Mouse (Mus musculus) embryo, embryonic 10.5 days (tissue): ENCODE measurements around the gene Olfr1214.
"Not testable (repeated sequence)": the region's sequence is repeated elsewhere in the genome, so short reads cannot be mapped to it uniquely, and the experiment has no call there.

Experiments used
- DNase-seq: peaks from one replicate; pipeline ENCODE4 v3.0.0-alpha.2; 2015; ENCODE audit warnings: low spot score

Gene Olfr1214

DNA sequence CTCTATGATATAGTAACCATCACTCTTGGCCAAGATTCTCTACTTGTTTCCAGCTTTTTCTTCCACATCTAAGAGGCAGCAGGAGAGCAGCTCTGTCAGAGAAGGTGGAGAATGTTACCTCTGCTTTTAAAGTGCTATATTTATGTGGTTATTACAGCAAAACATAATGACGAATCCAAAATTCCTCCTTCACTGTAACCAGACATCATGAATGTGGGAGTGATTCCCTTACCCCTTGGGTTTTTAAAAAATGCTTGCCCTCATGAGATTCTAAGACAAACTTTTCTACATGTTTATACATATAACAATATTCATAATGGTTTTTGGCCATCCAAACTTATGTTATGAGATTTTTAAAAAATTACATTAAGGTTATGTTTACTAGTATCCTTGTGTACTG lies at the start of gene Olfr1214:
Gene Olfr1214 (minus strand): TSS at position 101 of the 400 bp plus-strand sequence.
- DNase-seq: no peak

- no peak for DNase-seq
These were observed 39.5 kb upstream of the Olfr1214 start, which contains the start of gene Olfr1217 for GRCm38 (mm10) chr2:89031965-89032364. TSS of gene Olfr1217 (minus strand) at chr2:89032065.

DNA sequence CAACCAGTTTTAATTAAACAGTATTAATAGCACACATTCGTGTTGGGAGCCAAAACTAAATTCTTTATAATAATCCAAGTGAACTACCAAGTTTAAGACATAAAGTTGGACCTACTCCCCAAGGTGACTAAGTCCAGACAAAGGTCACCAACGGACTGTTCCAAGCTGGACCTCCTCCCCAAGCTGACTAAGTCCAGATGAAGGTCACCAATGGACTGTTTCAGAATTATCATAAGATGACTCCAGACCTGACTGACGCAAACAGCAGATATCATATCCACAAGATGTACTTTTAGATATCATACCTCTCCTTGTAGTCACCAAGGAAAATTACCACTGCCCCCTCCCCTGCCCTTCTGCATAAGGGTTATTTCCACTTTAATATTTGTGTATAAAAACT lies 29.0 kb upstream of the Olfr1214 start:
- not testable (repeated sequence) for DNase-seq

DNA sequence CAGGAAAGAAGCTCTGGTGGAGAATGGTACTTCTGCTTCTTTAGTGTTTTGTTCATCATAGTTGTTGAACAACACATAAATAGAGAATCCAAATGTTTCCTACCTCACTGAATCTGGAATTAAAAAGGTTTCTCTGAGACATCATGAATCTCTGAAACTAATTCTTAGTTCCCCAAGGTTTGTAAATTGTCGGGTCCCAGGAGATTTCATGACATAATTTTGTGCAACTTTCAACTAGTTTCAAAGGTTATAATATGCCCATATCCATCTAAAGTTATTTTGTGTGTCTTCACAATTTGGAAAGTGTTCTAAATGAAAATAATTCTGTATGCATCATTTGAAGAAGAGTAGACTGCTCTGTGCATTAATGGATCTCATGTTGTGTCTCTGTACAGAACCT lies 25.8 kb upstream of the Olfr1214 start, which contains the start of gene Olfr1216:
Gene Olfr1216 (minus strand): TSS at position 101 of the 400 bp plus-strand sequence.
- no peak for DNase-seq

DNA sequence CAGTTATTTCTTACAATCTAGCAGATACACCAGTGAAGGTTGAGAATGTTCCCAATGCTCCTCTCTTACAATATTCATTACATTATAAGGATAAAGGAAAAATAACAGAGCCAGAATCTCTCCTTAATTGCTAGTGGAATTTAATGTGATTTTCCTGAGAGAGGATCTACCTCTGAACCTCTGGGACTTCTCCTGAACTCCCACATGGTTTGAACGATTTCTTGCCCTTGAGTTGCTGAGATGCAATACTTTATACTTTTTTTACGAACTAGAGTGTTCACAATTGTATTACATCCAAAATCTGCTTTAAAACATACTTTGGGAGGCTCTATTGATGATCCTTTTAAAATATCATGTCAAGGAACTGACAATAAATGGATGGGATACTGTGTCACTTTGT lies 14.4 kb upstream of the Olfr1214 start, which contains the start of gene Olfr1215:
Gene Olfr1215 (minus strand): TSS at position 101 of the 400 bp plus-strand sequence.
- no peak for DNase-seq

- DNase-seq: no peak
These were observed 12.3 kb downstream of the Olfr1214 start, which contains the start of gene Gm13762 for GRCm38 (mm10) chr2:88980181-88980580. TSS of gene Gm13762 (minus strand) at chr2:88980281.

- DNase-seq: no peak
These were observed 38.8 kb downstream of the Olfr1214 start, which contains the start of gene Olfr1212 for GRCm38 (mm10) chr2:88953669-88954068. TSS of gene Olfr1212 (plus strand) at chr2:88953969.

DNA sequence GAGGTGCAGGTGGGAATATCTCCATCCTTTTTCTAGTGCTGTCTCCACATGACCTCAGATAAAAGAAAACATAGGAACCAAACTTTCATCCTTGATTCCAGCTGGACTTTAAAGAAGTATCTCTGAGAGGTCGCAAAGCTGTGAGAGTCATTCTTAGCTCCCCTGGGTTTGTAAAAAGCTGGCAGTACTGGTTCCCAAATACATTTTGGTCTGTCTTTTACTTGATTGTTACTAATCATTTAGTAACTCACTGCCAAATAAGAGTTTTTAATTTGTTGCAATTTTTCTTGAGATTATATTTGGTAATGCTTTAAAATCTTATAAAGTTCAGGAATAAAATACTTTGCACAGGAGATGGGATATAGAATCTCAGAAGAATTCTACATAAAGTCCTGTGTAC lies 54.4 kb downstream of the Olfr1214 start, which contains the start of gene Olfr1211:
Gene Olfr1211 (minus strand): TSS at position 101 of the 400 bp plus-strand sequence.
- DNase-seq: no peak
